ENCODE assay signal across 8 mouse cellular contexts in the genomic region with DNA sequence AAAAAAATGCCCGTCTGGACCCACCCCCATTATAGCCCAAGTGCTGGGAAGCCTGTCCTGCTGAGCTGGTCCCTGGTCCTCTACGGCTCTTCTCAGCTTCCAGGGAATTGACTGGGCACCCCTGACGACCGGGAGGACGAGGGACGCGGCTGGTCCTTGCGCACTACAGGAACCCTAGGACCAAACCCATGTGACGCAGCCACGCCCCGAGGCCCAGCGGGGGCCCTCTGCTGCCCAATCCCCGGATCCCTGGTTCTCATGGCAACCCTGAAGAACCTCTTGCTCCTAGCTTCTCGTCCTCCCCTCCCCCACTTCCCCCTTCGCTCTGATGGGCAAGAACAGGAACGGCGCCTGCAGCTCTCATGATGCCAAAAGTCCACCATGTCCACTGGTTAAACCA. TPM values are rescaled to one million over a fixed set of nuclear protein-coding genes. Genes with fewer than 3 reads are reported as not detected.
DNase-seq lines count a peak whose midpoint lies in the region; ATAC-seq and TF ChIP-seq lines count a peak whose summit lies in the region.

No protein-coding gene starts in this region.

- no peak overlapping the region for H3K4me3 ChIP-seq in liver, embryonic 14.5 days (ENCODE audit: insufficient read depth in 1 of 2, low read depth in 2 of 2, low read length in 2 of 2)
- peak overlapping the region; percentile 19; the same call in 1 of the 2 replicates for H3K4me3 ChIP-seq in embryonic facial prominence, embryonic 12.5 days
- no peak overlapping the region; the same call in 1 of the 2 replicates for H3K4me3 ChIP-seq in intestine, embryonic 16.5 days (ENCODE audit: low read length)
- peak overlapping the region; percentile 25 for H3K4me3 ChIP-seq in midbrain, embryonic 11.5 days (ENCODE audit: low read depth, low read length)
- H3K4me3 ChIP-seq in testis, adult 2 months (ENCODE audit: control insufficient read depth, low read depth, low read length): peak overlapping the region; percentile 91

- peaks cover 23% of the 10 kb centered on the region for H3K27me3 ChIP-seq in liver, embryonic 14.5 days (ENCODE audit: control insufficient read depth, insufficient read depth, low read length)
- peaks cover 93% of the 10 kb centered on the region for H3K27me3 ChIP-seq in embryonic facial prominence, embryonic 12.5 days
- H3K27me3 ChIP-seq in intestine, embryonic 16.5 days (replicated peaks; ENCODE audit: control insufficient read depth, insufficient read depth, low read length): peaks cover 51% of the 10 kb centered on the region
- peaks cover 95% of the 10 kb centered on the region for H3K27me3 ChIP-seq in midbrain, embryonic 11.5 days (ENCODE audit: control insufficient read depth, insufficient read depth, low read length)
- no peaks in the 10 kb centered on the region for H3K27me3 ChIP-seq in testis, adult 2 months (ENCODE audit: control insufficient read depth, insufficient read depth, low read length)

- no peak overlapping the region for H3K27ac ChIP-seq in liver, embryonic 14.5 days
- H3K27ac ChIP-seq in embryonic facial prominence, embryonic 12.5 days: no peak overlapping the region
- H3K27ac ChIP-seq in intestine, embryonic 16.5 days (ENCODE audit: low read length): no peak overlapping the region
- no peak overlapping the region for H3K27ac ChIP-seq in midbrain, embryonic 11.5 days (ENCODE audit: low read depth, low read length)
- no peak overlapping the region; the same call in 1 of the 2 replicates for H3K27ac ChIP-seq in testis, adult 2 months (ENCODE audit: control insufficient read depth, insufficient read depth, low read depth, low read length)

- 53% methylated on average over 17 of the region's 17 CpGs for WGBS in liver, embryonic 14.5 days (ENCODE audit: insufficient replicate concordance)
- 47% methylated on average over 17 of the region's 17 CpGs for WGBS in embryonic facial prominence, embryonic 12.5 days
- 50% methylated on average over 17 of the region's 17 CpGs for WGBS in intestine, embryonic 16.5 days
- 60% methylated on average over 17 of the region's 17 CpGs for WGBS in midbrain, embryonic 11.5 days

- H3K4me1 ChIP-seq in liver, embryonic 14.5 days (replicated peaks; ENCODE audit: control insufficient read depth in 2 of 2, insufficient read depth in 2 of 2, low read length in 1 of 2): no peaks in the 10 kb centered on the region; a peak in 1 of 4 replicates
- no peaks in the 10 kb centered on the region; the same call in 1 of the 2 replicates for H3K4me1 ChIP-seq in embryonic facial prominence, embryonic 12.5 days
- no peaks in the 10 kb centered on the region for H3K4me1 ChIP-seq in intestine, embryonic 16.5 days (ENCODE audit: control insufficient read depth, insufficient read depth, low read length)
- peaks cover under 1% of the 10 kb centered on the region for H3K4me1 ChIP-seq in midbrain, embryonic 11.5 days (ENCODE audit: control insufficient read depth, insufficient read depth, low read length)
- peaks cover 12% of the 10 kb centered on the region for H3K4me1 ChIP-seq in testis, adult 2 months (ENCODE audit: control insufficient read depth, insufficient read depth, low read length)

- H3K9me3 ChIP-seq in liver, embryonic 14.5 days (ENCODE audit: control insufficient read depth, low read length): peaks cover 2% of the 10 kb centered on the region; the same call in 1 of the 2 replicates
- H3K9me3 ChIP-seq in embryonic facial prominence, embryonic 12.5 days: peaks cover 47% of the 10 kb centered on the region
- H3K9me3 ChIP-seq in intestine, embryonic 16.5 days (ENCODE audit: control insufficient read depth, low read length): peaks cover 34% of the 10 kb centered on the region
- peaks cover 25% of the 10 kb centered on the region for H3K9me3 ChIP-seq in midbrain, embryonic 11.5 days (ENCODE audit: control insufficient read depth, low read length)

- H3K9ac ChIP-seq in liver, embryonic 14.5 days (replicated peaks): no peak overlapping the region
- no peak overlapping the region for H3K9ac ChIP-seq in embryonic facial prominence, embryonic 12.5 days
- H3K9ac ChIP-seq in intestine, embryonic 16.5 days (ENCODE audit: low read depth, low read length): no peak overlapping the region
- no peak overlapping the region for H3K9ac ChIP-seq in midbrain, embryonic 11.5 days (ENCODE audit: low read length)

- DNase-seq in liver, embryonic 14.5 days (ENCODE audit: low read depth in 3 of 3, low spot score in 3 of 3): no peak
- DNase-seq in liver: no peak
- DNase-seq in midbrain, embryonic 11.5 days (ENCODE audit: low spot score, missing footprints): peak; percentile 88
- DNase-seq in gastrocnemius, adult 18-20 months (ENCODE audit: low spot score): no peak
- DNase-seq in adrenal gland, postnatal 36 days: no peak

- H3K4me2 ChIP-seq in liver, embryonic 14.5 days (ENCODE audit: low read depth): no peak overlapping the region
- H3K4me2 ChIP-seq in embryonic facial prominence, embryonic 12.5 days (replicated peaks): peak overlapping the region; percentile 48
- H3K4me2 ChIP-seq in intestine, embryonic 16.5 days (ENCODE audit: low read depth, low read length): peak overlapping the region; percentile 43
- H3K4me2 ChIP-seq in midbrain, embryonic 11.5 days: peak overlapping the region; percentile 44

- ATAC-seq in liver, embryonic 14.5 days (ENCODE audit: insufficient read depth): peak; percentile 20; the same call in 1 of the 2 replicates
- ATAC-seq in embryonic facial prominence, embryonic 12.5 days (ENCODE audit: insufficient number of reproducible peaks, insufficient read depth, low FRiP score, low TSS enrichment): peak; percentile 18; the same call in 1 of the 2 replicates
- ATAC-seq in intestine, embryonic 16.5 days: no peak
- peak; percentile 53 for ATAC-seq in midbrain, embryonic 11.5 days (ENCODE audit: low FRiP score)

- no peak for TF ChIP-seq CTCF in liver, embryonic 14.5 days (IDR thresholded peaks at IDR 0.05; ENCODE audit: low read depth)
- TF ChIP-seq CTCF in testis, adult 2 months (IDR thresholded peaks at IDR 0.05; ENCODE audit: control insufficient read depth, insufficient read depth, insufficient replicate concordance, low read depth, low read length): no peak

- TF ChIP-seq POLR2A in testis, adult 2 months (IDR thresholded peaks at IDR 0.05; ENCODE audit: control insufficient read depth, low read depth, low read length): no peak

- TF ChIP-seq EP300 in liver, embryonic 14.5 days (IDR thresholded peaks at IDR 0.05; ENCODE audit: low read depth): no peak

- no peaks in the 10 kb centered on the region for H3K36me3 ChIP-seq in liver, embryonic 14.5 days (replicated peaks; ENCODE audit: control insufficient read depth, insufficient read depth, low read depth)
- H3K36me3 ChIP-seq in embryonic facial prominence, embryonic 12.5 days: peaks cover 64% of the 10 kb centered on the region
- H3K36me3 ChIP-seq in intestine, embryonic 16.5 days (ENCODE audit: control insufficient read depth, insufficient read depth, low read length): peaks cover 37% of the 10 kb centered on the region
- H3K36me3 ChIP-seq in midbrain, embryonic 11.5 days (ENCODE audit: control insufficient read depth, insufficient read depth, low read length): peaks cover 21% of the 10 kb centered on the region; the same call in 1 of the 2 replicates
- H3K36me3 ChIP-seq in testis, adult 2 months (ENCODE audit: control insufficient read depth, insufficient read depth, low read length): no peaks in the 10 kb centered on the region

RNA-seq across cellular contexts. Expression of gene Grb10, which starts 11.8 kb away (rescaled TPM):
- 78.8 and 91.5 TPM in 2 replicates for polyA plus RNA-seq in liver, embryonic 14.5 days (2012; rRNA removed)
- 42.4 and 43.2 TPM in 2 replicates for polyA plus RNA-seq in liver, embryonic 14.5 days (2014; fragmentation: Nextera tagmentation; extraction: Ambion mirVana)
- polyA plus RNA-seq in embryonic facial prominence, embryonic 12.5 days (2016; fragmentation: Nextera tagmentation; extraction: Ambion mirVana): 584 and 638 TPM in 2 replicates
- 237 and 238 TPM in 2 replicates for polyA plus RNA-seq in intestine, embryonic 16.5 days (2015; fragmentation: Nextera tagmentation; extraction: Ambion mirVana)
- 133 and 144 TPM in 2 replicates for polyA plus RNA-seq in midbrain, embryonic 11.5 days (2014; fragmentation: Nextera tagmentation; extraction: Ambion mirVana)
- polyA plus RNA-seq in testis, adult 2 months (2012; rRNA removed): 12.1 and 12.2 TPM in 2 replicates
- 10 to 100 TPM; 26.6 to 36.9 TPM for total RNA-seq in gastrocnemius, adult 18-20 months (2021)
- 100 to 1,000 TPM in 1 of 2 experiments, 10 to 100 TPM in 1; 87.0 to 105 TPM for total RNA-seq in adrenal gland, postnatal 36 days (2021)

Comparison
In these comparisons a context has a peak if more than half of its experiments do, and no peak if none do; other contexts are left out.
1. H3K4me3 ChIP-seq: peak in embryonic facial prominence, embryonic 12.5 days (single experiment), midbrain, embryonic 11.5 days (single experiment) and testis, adult 2 months (single experiment); none in liver, embryonic 14.5 days (0 of 2) and intestine, embryonic 16.5 days (single experiment).